Mouse (Mus musculus): ENCODE results near the gene Pin1.
A peak's percentile ranks its signal among the peaks of the same experiment; 100 is the strongest.
"Not testable (repeated sequence)": the region's sequence is repeated elsewhere in the genome, so short reads cannot be mapped to it uniquely, and the experiment has no call there.

Pin1 gene

GRCm38 (mm10) chr9:20662325-20662724 lies 10.4 kb downstream of the Pin1 start:
- peak; percentile 21 for ATAC-seq (ENCODE audit: low TSS enrichment)

GRCm38 (mm10) chr9:20662874-20663273 lies 11.0 kb downstream of the Pin1 start:
- no peak for ATAC-seq (ENCODE audit: low TSS enrichment)

GRCm38 (mm10) chr9:20663956-20664355 lies 12.1 kb downstream of the Pin1 start:
- peak; percentile 55 for ATAC-seq (ENCODE audit: low TSS enrichment)

GRCm38 (mm10) chr9:20664366-20664765 lies 12.5 kb downstream of the Pin1 start:
- peak; percentile 21 for ATAC-seq (ENCODE audit: low TSS enrichment)

GRCm38 (mm10) chr9:20664982-20665637 lies 13.2 kb downstream of the Pin1 start:
- ATAC-seq (ENCODE audit: low TSS enrichment): no peak

GRCm38 (mm10) chr9:20665925-20666324 lies 14.0 kb downstream of the Pin1 start:
- no peak for ATAC-seq (ENCODE audit: low TSS enrichment)

- ATAC-seq (ENCODE audit: low TSS enrichment): no peak
Observed at GRCm38 (mm10) chr9:20666510-20667034, 14.7 kb downstream of the Pin1 start.

GRCm38 (mm10) chr9:20668065-20668464 lies 16.2 kb downstream of the Pin1 start:
- no peak for ATAC-seq (ENCODE audit: low TSS enrichment)

- ATAC-seq (ENCODE audit: low TSS enrichment): no peak
Observed at GRCm38 (mm10) chr9:20672047-20672446, 20.2 kb downstream of the Pin1 start.

- ATAC-seq (ENCODE audit: low TSS enrichment): peak; percentile 62; the same call in 1 of the 2 replicates
Observed at GRCm38 (mm10) chr9:20677892-20678291, 26.0 kb downstream of the Pin1 start.

GRCm38 (mm10) chr9:20680378-20680958 lies 28.6 kb downstream of the Pin1 start:
- no peak for ATAC-seq (ENCODE audit: low TSS enrichment)

GRCm38 (mm10) chr9:20681546-20682388 lies 29.9 kb downstream of the Pin1 start:
- ATAC-seq (ENCODE audit: low TSS enrichment): no peak

GRCm38 (mm10) chr9:20682389-20682722 lies 30.5 kb downstream of the Pin1 start:
- ATAC-seq (ENCODE audit: low TSS enrichment): no peak

GRCm38 (mm10) chr9:20685081-20685861 lies 33.4 kb downstream of the Pin1 start:
- ATAC-seq (ENCODE audit: low TSS enrichment): peak; percentile 71

- ATAC-seq (ENCODE audit: low TSS enrichment): no peak
Observed at GRCm38 (mm10) chr9:20689403-20689802, 37.5 kb downstream of the Pin1 start.

GRCm38 (mm10) chr9:20689913-20690312 lies 38.0 kb downstream of the Pin1 start:
- no peak for ATAC-seq (ENCODE audit: low TSS enrichment)

GRCm38 (mm10) chr9:20690449-20690848 lies 38.6 kb downstream of the Pin1 start:
- ATAC-seq (ENCODE audit: low TSS enrichment): not testable (repeated sequence)

- peak; percentile 35; the same call in 1 of the 2 replicates for ATAC-seq (ENCODE audit: low TSS enrichment)
Observed at GRCm38 (mm10) chr9:20692863-20693262, 41.0 kb downstream of the Pin1 start.

- peak; percentile 7; the same call in 1 of the 2 replicates for ATAC-seq (ENCODE audit: low TSS enrichment)
Observed at GRCm38 (mm10) chr9:20694721-20695235, 42.9 kb downstream of the Pin1 start.

GRCm38 (mm10) chr9:20696107-20696712 lies 44.3 kb downstream of the Pin1 start:
- ATAC-seq (ENCODE audit: low TSS enrichment): peak; percentile 49

- no peak for ATAC-seq (ENCODE audit: low TSS enrichment)
Observed at GRCm38 (mm10) chr9:20697466-20697865, 45.6 kb downstream of the Pin1 start.
